Mouse (Mus musculus) CH12.LX (cell line): ENCODE measurements at regions not wholly inside any gene's neighbourhood (a gene's known extent, or its start where the extent isn't known, plus 50 kb on each side); places are given as distances from the start of the nearest gene placed in this dataset.

Experiments used
- DNase-seq: peaks from one replicate; pipeline ENCODE4 v3.0.0-alpha.2; 2013; ENCODE audit errors: extremely low read depth
- H3K27ac ChIP-seq: 2 replicates; pipeline ENCODE4 v1.5.1; 2012; ENCODE audit warnings: low read depth, mild to moderate bottlenecking, control low read depth, moderate library complexity; ENCODE audit not compliant: insufficient read depth
- H3K27me3 ChIP-seq: replicated peaks from 2 replicates; pipeline ENCODE3; 2012; ENCODE audit warnings: inconsistent platforms
- H3K36me3 ChIP-seq, 2 experiments: replicated peaks in 1 of 2; 2 replicates each; pipeline versions ENCODE3 to v1.6.1; 2012; ENCODE audit warnings: inconsistent platforms in 1 of 2, low read length in 1 of 2, mild to moderate bottlenecking in 1 of 2, mixed read lengths in 1 of 2, moderate library complexity in 1 of 2; ENCODE audit not compliant: control insufficient read depth in 1 of 2, insufficient read depth in 1 of 2
- H3K4me1 ChIP-seq, 2 experiments: 2 replicates each; pipeline ENCODE4 v1.6.1; 2012; ENCODE audit warnings: inconsistent platforms in 1 of 2, moderate library complexity in 1 of 2; ENCODE audit not compliant: insufficient read depth in 2 of 2, control insufficient read depth in 1 of 2
- H3K4me2 ChIP-seq: 2 replicates; pipeline ENCODE4 v1.6.1; 2012; ENCODE audit warnings: low read depth, mild to moderate bottlenecking, control low read depth; ENCODE audit not compliant: poor library complexity, insufficient read depth, severe bottlenecking
- H3K4me3 ChIP-seq, 3 experiments: fragments of 150-350 bp in 1 of 3; sonication (generic) in 1 of 3; replicated peaks in 1 of 3; 2 replicates each; pipeline versions ENCODE3 to v1.5.1; 2011 to 2012; ENCODE audit warnings: low read depth in 2 of 3, low read length in 2 of 3, mild to moderate bottlenecking in 2 of 3, moderate library complexity in 2 of 3, control low read depth in 1 of 3, improper control_type of control experiment in 1 of 3, inconsistent platforms in 1 of 3, mixed read lengths in 1 of 3; ENCODE audit not compliant: poor library complexity in 1 of 3
- H3K79me2 ChIP-seq: replicated peaks from 2 replicates; pipeline ENCODE4 v1.6.1; 2012; ENCODE audit warnings: mild to moderate bottlenecking, moderate library complexity; ENCODE audit not compliant: control insufficient read depth, poor library complexity, insufficient read depth, severe bottlenecking; ENCODE audit errors: extremely low read depth
- H3K9ac ChIP-seq: 2 replicates; pipeline ENCODE4 v1.6.1; 2012; ENCODE audit warnings: low read depth, mild to moderate bottlenecking, control low read depth, moderate library complexity; ENCODE audit not compliant: insufficient read depth
- H3K9me3 ChIP-seq: replicated peaks from 2 replicates; pipeline ENCODE3; 2012; ENCODE audit warnings: low read length, inconsistent platforms, mixed read lengths
- CHD1 ChIP-seq: IDR thresholded peaks from 2 replicates; pipeline ENCODE4 v1.6.1; 2012; ENCODE audit warnings: low read depth, low read length, improper control_type of control experiment, inconsistent platforms
- E2F4 ChIP-seq: IDR thresholded peaks from 2 replicates; pipeline ENCODE4 v1.6.1; 2011; ENCODE audit warnings: low read depth, low read length, improper control_type of control experiment; ENCODE audit not compliant: insufficient replicate concordance
- EP300 ChIP-seq: IDR thresholded peaks from 2 replicates; pipeline ENCODE4 v1.6.1; 2011; ENCODE audit warnings: low read length, improper control_type of control experiment
- ETS1 ChIP-seq: conservative IDR thresholded peaks from 2 replicates; pipeline ENCODE4 v1.6.1; 2012; ENCODE audit warnings: low read depth, mild to moderate bottlenecking, inconsistent platforms, low read length, improper control_type of control experiment, moderate library complexity
- GABPA ChIP-seq: IDR thresholded peaks from 2 replicates; pipeline ENCODE4 v1.6.1; 2012; ENCODE audit warnings: low read depth, low read length, improper control_type of control experiment, inconsistent platforms; ENCODE audit not compliant: insufficient replicate concordance
- JUN ChIP-seq: IDR thresholded peaks from 2 replicates; pipeline ENCODE4 v1.6.1; 2011; ENCODE audit warnings: low read depth, mild to moderate bottlenecking, low read length, improper control_type of control experiment, moderate library complexity; ENCODE audit not compliant: insufficient read depth
- JUND ChIP-seq: conservative IDR thresholded peaks from 2 replicates; pipeline ENCODE4 v1.6.1; 2011; ENCODE audit warnings: low read depth, low read length, improper control_type of control experiment
- MAZ ChIP-seq: IDR thresholded peaks from 2 replicates; pipeline ENCODE4 v1.6.1; 2012; ENCODE audit warnings: low read depth, mild to moderate bottlenecking, inconsistent platforms, low read length, improper control_type of control experiment, moderate library complexity
- MEF2A ChIP-seq: IDR thresholded peaks from 2 replicates; pipeline ENCODE4 v1.6.1; 2014; ENCODE audit warnings: low read depth, mild to moderate bottlenecking, inconsistent platforms, low read length, improper control_type of control experiment, borderline replicate concordance
- MXI1 ChIP-seq: IDR thresholded peaks from 2 replicates; pipeline ENCODE4 v1.6.1; 2011; ENCODE audit warnings: mild to moderate bottlenecking, low read depth, low read length, improper control_type of control experiment
- MYC ChIP-seq: IDR thresholded peaks from 2 replicates; pipeline ENCODE4 v1.6.1; 2011; ENCODE audit warnings: low read depth, mild to moderate bottlenecking, improper control_type of control experiment, low read length
- NELFE ChIP-seq: IDR thresholded peaks from 2 replicates; pipeline ENCODE4 v1.6.1; 2011; ENCODE audit warnings: low read depth, low read length, improper control_type of control experiment
- NRF1 ChIP-seq: IDR thresholded peaks from 2 replicates; pipeline ENCODE4 v1.6.1; 2014; ENCODE audit warnings: low read depth, mild to moderate bottlenecking, inconsistent platforms, low read length, improper control_type of control experiment, moderate library complexity
- PAX5 ChIP-seq: IDR thresholded peaks from 2 replicates; pipeline ENCODE4 v1.6.1; 2012; ENCODE audit warnings: low read length, inconsistent platforms, mixed read lengths
- POLR2A ChIP-seq: IDR thresholded peaks from 2 replicates; pipeline ENCODE4 v1.6.1; 2011; ENCODE audit warnings: low read depth, mild to moderate bottlenecking, improper control_type of control experiment, low read length
- POLR2AphosphoS2 ChIP-seq: IDR thresholded peaks from 2 replicates; pipeline ENCODE4 v1.6.1; 2011; ENCODE audit warnings: low read depth, low read length, improper control_type of control experiment
- RAD21 ChIP-seq: IDR thresholded peaks from 2 replicates; pipeline ENCODE4 v1.6.1; 2011; ENCODE audit warnings: low read depth, mild to moderate bottlenecking, low read length, improper control_type of control experiment, moderate library complexity
- SMC3 ChIP-seq: IDR thresholded peaks from 2 replicates; pipeline ENCODE4 v1.6.1; 2011; ENCODE audit warnings: low read depth, low read length, improper control_type of control experiment
- TCF12 ChIP-seq: IDR thresholded peaks from 2 replicates; pipeline ENCODE4 v1.6.1; 2014; ENCODE audit warnings: low read depth, mild to moderate bottlenecking, inconsistent platforms, low read length, improper control_type of control experiment
- UBTF ChIP-seq: IDR thresholded peaks from 2 replicates; pipeline ENCODE4 v1.6.1; 2012; ENCODE audit warnings: low read depth, mild to moderate bottlenecking, inconsistent platforms, low read length, improper control_type of control experiment, moderate library complexity
- ZNF384 ChIP-seq: IDR thresholded peaks from 2 replicates; pipeline ENCODE4 v1.6.1; 2012; ENCODE audit warnings: low read depth, low read length, improper control_type of control experiment, inconsistent platforms
- dilution Hi-C: fragments of 300-500 bp; cut with MboI; formaldehyde crosslinking; loops from 2 replicates; pipeline ENCODE4 v1.14.3; 2020; ENCODE audit warnings: low sequenced_read_pairs; ENCODE audit not compliant: extremely low pct_unique_long_range_greater_than_20kb, extremely low pct_ligation_motif_present
- in situ Hi-C: fragments of 300-500 bp; cut with MboI; formaldehyde crosslinking; loops from 3 replicates; pipeline ENCODE4 v1.14.3; 2019; ENCODE audit warnings: low sequenced_read_pairs, low pct_ligation_motif_present, low pct_unique_long_range_greater_than_20kb, mixed read lengths

DNA sequence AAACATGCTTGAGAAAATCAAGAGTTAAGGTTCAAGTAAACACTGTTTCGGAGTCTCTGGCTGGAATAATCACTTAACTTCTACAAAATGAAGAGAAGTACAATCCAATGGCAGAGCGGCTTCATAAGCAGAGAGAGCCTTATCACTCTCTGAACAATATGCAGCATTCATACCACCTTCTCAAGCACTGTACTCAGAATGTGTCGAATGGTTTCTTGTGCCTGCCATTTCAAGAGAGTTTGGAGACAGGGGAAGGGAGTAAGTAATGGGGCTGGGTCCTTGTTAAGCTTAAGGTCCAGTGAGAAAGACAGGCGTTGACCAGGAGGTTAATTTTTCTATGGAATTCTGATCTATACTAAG lies 324.3 kb upstream of the Car10 start:
- in situ Hi-C loops, result no loop called here
- H3K4me1 ChIP-seq, result no peaks in the 10 kb centered on the region
- no peak for DNase-seq
- H3K4me2 ChIP-seq, result no peak overlapping the region
- no peak overlapping the region for H3K27ac ChIP-seq
- no peak overlapping the region for H3K4me3 ChIP-seq
- no peak overlapping the region for H3K9ac ChIP-seq
- no peaks in the 10 kb centered on the region for H3K27me3 ChIP-seq
- no peaks in the 10 kb centered on the region for H3K79me2 ChIP-seq
- H3K9me3 ChIP-seq, result peaks cover 54% of the 10 kb centered on the region
- TF ChIP-seq ETS1 (no peak), GABPA (no peak), E2F4 (no peak), POLR2A (no peak), MYC (no peak), MEF2A (no peak), SMC3 (no peak), JUN (no peak), MAZ (no peak), NELFE (no peak), CHD1 (no peak), TCF12 (no peak), ZNF384 (no peak), PAX5 (no peak), EP300 (no peak)
- TF ChIP-seq, all 38 proteins: peak for 0
- dilution Hi-C loops, result no loop called here
- no peaks in the 10 kb centered on the region for H3K36me3 ChIP-seq

DNA sequence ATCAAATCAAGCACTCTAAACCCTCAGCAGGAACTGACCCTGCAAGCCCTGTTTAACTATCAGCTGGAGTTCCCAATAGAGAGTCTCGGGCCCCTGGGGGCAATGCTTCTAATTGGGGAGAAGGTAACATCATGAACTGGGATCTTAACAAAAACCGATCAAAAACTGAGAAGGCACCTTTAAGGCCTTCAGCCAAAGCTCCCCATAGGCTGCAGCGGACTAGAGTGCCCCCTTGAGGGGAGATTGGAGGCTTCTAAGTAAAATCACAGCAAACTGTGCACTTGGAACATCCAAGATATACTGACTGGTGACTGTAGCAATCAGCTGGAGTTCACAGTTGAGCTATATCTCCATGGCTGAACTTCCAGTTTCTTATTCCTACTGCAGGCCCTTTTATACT lies 323.0 kb upstream of the Car10 start:
- no peak for TF ChIP-seq POLR2A
- no peak for TF ChIP-seq ZNF384
- no peak for TF ChIP-seq RAD21
- no peak for TF ChIP-seq CHD1
- TF ChIP-seq MXI1, result no peak
- TF ChIP-seq POLR2AphosphoS2, result no peak
- TF ChIP-seq JUND, result no peak
- no peak for TF ChIP-seq UBTF
- TF ChIP-seq NRF1, result no peak
- dilution Hi-C loops (no loop called here), in situ Hi-C loops (no loop called here)

More for the DNA sequence above, 323.0 kb upstream of the Car10 start:
- no peak overlapping the region for H3K27ac ChIP-seq
- no peaks in the 10 kb centered on the region for H3K79me2 ChIP-seq
- H3K4me3 ChIP-seq, result no peak overlapping the region
- H3K9me3 ChIP-seq, result peaks cover 50% of the 10 kb centered on the region
- no peaks in the 10 kb centered on the region for H3K36me3 ChIP-seq
- DNase-seq, result no peak
- no peak overlapping the region for H3K4me2 ChIP-seq
- H3K27me3 ChIP-seq, result no peaks in the 10 kb centered on the region
- no peaks in the 10 kb centered on the region for H3K4me1 ChIP-seq
- H3K9ac ChIP-seq, result no peak overlapping the region
